9 mouse cellular contexts compared by ENCODE assay signal in genomic region chrX:101131001-101131400, GRCm38 (mm10). TPM values are rescaled to one million over a fixed set of nuclear protein-coding genes. Genes with fewer than 3 reads are reported as not detected.
A peak's percentile ranks its signal among the peaks of the same experiment; 100 is the strongest.
DNase-seq lines count a peak whose midpoint lies in the region; ATAC-seq and TF ChIP-seq lines count a peak whose summit lies in the region.
"Had no signal": no experiment of that assay in that cellular context is flagged by ENCODE, and none has a peak within 500 bp of the region (broad histone marks: within the 10 kb centered on the region; RNA-seq: fewer than 3 reads in every experiment).

No protein-coding gene starts in this region.

- H3K4me2 ChIP-seq in heart, embryonic 12.5 days, result no peak overlapping the region
- no peak overlapping the region for H3K4me2 ChIP-seq in embryonic facial prominence, embryonic 14.5 days (ENCODE audit: low read depth, low read length)
- no peak overlapping the region for H3K4me2 ChIP-seq in midbrain, embryonic 13.5 days (replicated peaks)
- no peak overlapping the region for H3K4me2 ChIP-seq in stomach, postnatal 0 days (replicated peaks; ENCODE audit: low read depth)
- H3K4me2 ChIP-seq: midbrain, embryonic 12.5 days had no signal

- no peak for TF ChIP-seq EP300 in stomach, postnatal 0 days (optimal IDR thresholded peaks at IDR 0.05)

- H3K4me1 ChIP-seq in heart, embryonic 12.5 days (replicated peaks), result 0 out of 2 replicates have a peak, but pooled peaks cover 6% of the 10 kb centered on the region
- no peaks in the 10 kb centered on the region for H3K4me1 ChIP-seq in embryonic facial prominence, embryonic 14.5 days (ENCODE audit: control insufficient read depth, insufficient read depth, low read length)
- no peaks in the 10 kb centered on the region for H3K4me1 ChIP-seq in midbrain, embryonic 13.5 days (replicated peaks)
- H3K4me1 ChIP-seq in stomach, postnatal 0 days (replicated peaks; ENCODE audit: control insufficient read depth, insufficient read depth), result no peaks in the 10 kb centered on the region
- H3K4me1 ChIP-seq: midbrain, embryonic 12.5 days had no signal

- ATAC-seq in heart, embryonic 12.5 days (ENCODE audit: insufficient number of reproducible peaks, low FRiP score), result no peak
- ATAC-seq in embryonic facial prominence, embryonic 14.5 days (ENCODE audit: low read depth), result 0 out of 2 replicates have a peak, but pooled peaks have one; percentile 58
- 0 out of 2 replicates have a peak, but pooled peaks have one; percentile 63 for ATAC-seq in midbrain, embryonic 13.5 days
- ATAC-seq in stomach, postnatal 0 days (ENCODE audit: low FRiP score, low TSS enrichment), result no peak

- no peak overlapping the region for H3K27ac ChIP-seq in heart, embryonic 12.5 days (ENCODE audit: poor library complexity, severe bottlenecking)
- no peak overlapping the region for H3K27ac ChIP-seq in embryonic facial prominence, embryonic 14.5 days (replicated peaks; ENCODE audit: low read depth, low read length)
- H3K27ac ChIP-seq in left cerebral cortex, adult 2 months, result no peak overlapping the region
- no peak overlapping the region for H3K27ac ChIP-seq in midbrain, embryonic 13.5 days
- H3K27ac ChIP-seq in stomach, postnatal 0 days (replicated peaks), result no peak overlapping the region
- H3K27ac ChIP-seq: midbrain, embryonic 12.5 days had no signal

- no peak overlapping the region for H3K4me3 ChIP-seq in heart, embryonic 12.5 days
- no peak overlapping the region for H3K4me3 ChIP-seq in embryonic facial prominence, embryonic 14.5 days (ENCODE audit: low read depth, low read length)
- H3K4me3 ChIP-seq in left cerebral cortex, adult 2 months, result no peak overlapping the region
- no peak overlapping the region for H3K4me3 ChIP-seq in midbrain, embryonic 13.5 days (replicated peaks)
- H3K4me3 ChIP-seq in stomach, postnatal 0 days (ENCODE audit: low read depth, low read length), result no peak overlapping the region
- H3K4me3 ChIP-seq: midbrain, embryonic 12.5 days had no signal

- H3K9ac ChIP-seq in heart, embryonic 12.5 days, result no peak overlapping the region
- no peak overlapping the region for H3K9ac ChIP-seq in embryonic facial prominence, embryonic 14.5 days (ENCODE audit: low read depth, low read length)
- no peak overlapping the region for H3K9ac ChIP-seq in midbrain, embryonic 13.5 days (replicated peaks)
- H3K9ac ChIP-seq in stomach, postnatal 0 days (ENCODE audit: low read length), result no peak overlapping the region
- H3K9ac ChIP-seq: midbrain, embryonic 12.5 days had no signal

- intact Hi-C loops in left cerebral cortex, adult 2 months (cut with DNase I), result loop anchor here (5.0 to 10.0 kb wide), 4 partner anchors 94 to 356 kb away; partner anchors contain the start of gene Snx12

- WGBS in heart, embryonic 12.5 days, result 26% methylated on average over 7 of the region's 7 CpGs
- 29% methylated on average over 7 of the region's 7 CpGs for WGBS in embryonic facial prominence, embryonic 14.5 days
- 29% methylated on average over 7 of the region's 7 CpGs for WGBS in midbrain, embryonic 13.5 days
- 24% methylated on average over 7 of the region's 7 CpGs for WGBS in stomach, postnatal 0 days

- peak; percentile 51 for DNase-seq in heart, adult 8-10 months (ENCODE audit: low spot score)
- DNase-seq in adrenal gland, postnatal 25 days, result peak; percentile 62
- DNase-seq in embryonic facial prominence, embryonic 14.5 days (ENCODE audit: low spot score), result peak; percentile 63
- DNase-seq in heart, postnatal 4 days, result peak; percentile 76
- DNase-seq in left cerebral cortex, adult 2 months (ENCODE audit: extremely low spot score in 1 of 2, low spot score in 2 of 2), result peak; percentile 56 to 69
- DNase-seq in stomach, postnatal 0 days (ENCODE audit: low spot score), result peak; percentile 63

- no peaks in the 10 kb centered on the region for H3K9me3 ChIP-seq in heart, embryonic 12.5 days (replicated peaks)
- H3K9me3 ChIP-seq in embryonic facial prominence, embryonic 14.5 days (ENCODE audit: control insufficient read depth, low read length), result no peaks in the 10 kb centered on the region
- H3K9me3 ChIP-seq in midbrain, embryonic 13.5 days, result no peaks in the 10 kb centered on the region
- no peaks in the 10 kb centered on the region for H3K9me3 ChIP-seq in stomach, postnatal 0 days (ENCODE audit: control insufficient read depth, low read length)
- H3K9me3 ChIP-seq: midbrain, embryonic 12.5 days had no signal

- no peaks in the 10 kb centered on the region for H3K27me3 ChIP-seq in heart, embryonic 12.5 days (replicated peaks)
- no peaks in the 10 kb centered on the region for H3K27me3 ChIP-seq in embryonic facial prominence, embryonic 14.5 days (replicated peaks; ENCODE audit: control insufficient read depth, insufficient read depth, low read length)
- H3K27me3 ChIP-seq in midbrain, embryonic 13.5 days, result no peaks in the 10 kb centered on the region; the same call in 1 of the 2 replicates
- no peaks in the 10 kb centered on the region for H3K27me3 ChIP-seq in stomach, postnatal 0 days (ENCODE audit: control insufficient read depth, insufficient read depth, low read length)

- peak; percentile 79 for TF ChIP-seq CTCF in left cerebral cortex, adult 2 months (IDR thresholded peaks at IDR 0.05)
- TF ChIP-seq CTCF in stomach, postnatal 0 days (IDR thresholded peaks at IDR 0.05; ENCODE audit: low read depth), result peak; percentile 77

- H3K36me3 ChIP-seq in heart, embryonic 12.5 days, result no peaks in the 10 kb centered on the region
- H3K36me3 ChIP-seq in embryonic facial prominence, embryonic 14.5 days (ENCODE audit: control insufficient read depth, insufficient read depth, low read length), result no peaks in the 10 kb centered on the region
- no peaks in the 10 kb centered on the region for H3K36me3 ChIP-seq in midbrain, embryonic 13.5 days
- no peaks in the 10 kb centered on the region for H3K36me3 ChIP-seq in stomach, postnatal 0 days (ENCODE audit: control insufficient read depth, insufficient read depth, low read length)
- H3K36me3 ChIP-seq: midbrain, embryonic 12.5 days had no signal

RNA-seq across cellular contexts. Expression of gene Slc7a3, which starts 45.2 kb away (rescaled TPM):
- total RNA-seq in heart, adult 8-10 months (2022), result under 1 TPM in 2 of 4 experiments, not detected in 2; 0.14 to 0.19 TPM
- 0.24 and 0.71 TPM in 2 replicates for polyA plus RNA-seq in heart, embryonic 12.5 days (2016; fragmentation: Nextera tagmentation; extraction: Ambion mirVana)
- 0.58 TPM in 1 of 2 replicates, not detected in the other for total RNA-seq in adrenal gland, postnatal 25 days (2021)
- polyA plus RNA-seq in embryonic facial prominence, embryonic 14.5 days (2014; fragmentation: Nextera tagmentation; extraction: Ambion mirVana), result 1.5 and 1.7 TPM in 2 replicates
- not detected for total RNA-seq in heart, postnatal 4 days (2021)
- total RNA-seq in left cerebral cortex, adult 2 months (2021), result 1 to 10 TPM; 7.1 to 8.8 TPM
- 0.96 and 1.1 TPM in 2 replicates for polyA plus RNA-seq in midbrain, embryonic 13.5 days (2015; fragmentation: Nextera tagmentation; extraction: Ambion mirVana)
- polyA plus RNA-seq in stomach, postnatal 0 days (2015; fragmentation: Nextera tagmentation; extraction: Ambion mirVana), result 1.8 and 2.1 TPM in 2 replicates

Comparison
In these comparisons a context has a peak if more than half of its experiments do, and no peak if none do; other contexts are left out.
1. ATAC-seq: peak in embryonic facial prominence, embryonic 14.5 days (single experiment) and midbrain, embryonic 13.5 days (single experiment); none in heart, embryonic 12.5 days (single experiment) and stomach, postnatal 0 days (single experiment).
2. Peak in every context shown above with its lines, with median percentiles within 50 percentile points of each other: DNase-seq.